8 mouse cellular contexts compared by ENCODE assay signal in genomic region chr19:29100874-29101542, GRCm38 (mm10). TPM values are rescaled to one million over a fixed set of nuclear protein-coding genes. Genes with fewer than 3 reads are reported as not detected.
DNase-seq lines count a peak whose midpoint lies in the region; ATAC-seq and TF ChIP-seq lines count a peak whose summit lies in the region.

Gene Rcl1, plus strand, starts transcription at chr19:29101375.

- no peaks in the 10 kb centered on the region for H3K27me3 ChIP-seq in MEL (ENCODE audit: control insufficient read depth in 1 of 2, insufficient read depth in 2 of 2, low read length in 2 of 2)
- no peaks in the 10 kb centered on the region for H3K27me3 ChIP-seq in cerebellum, adult 2 months (ENCODE audit: control insufficient read depth, insufficient read depth, low read length)
- no peaks in the 10 kb centered on the region for H3K27me3 ChIP-seq in lung, embryonic 16.5 days (ENCODE audit: control insufficient read depth, insufficient read depth, low read depth, low read length)

- peak; percentile 98 for DNase-seq in MEL (ENCODE audit: low read depth, low spot score)
- peak; percentile 94 to 96 for DNase-seq in cerebellum, adult 2 months
- peak; percentile 97 for DNase-seq in forelimb bud, embryonic 11.5 days (ENCODE audit: low read depth, low spot score)
- DNase-seq in layer of hippocampus, adult 9-10 months (ENCODE audit: low spot score) = peak; percentile 77
- DNase-seq in ovary, postnatal 10 days (ENCODE audit: low spot score) = peak; percentile 83
- peak; percentile 93 to 95 for DNase-seq in thymus, postnatal 10 days (ENCODE audit: low spot score in 2 of 2)

- H3K4me2 ChIP-seq in lung, embryonic 16.5 days (ENCODE audit: low read depth, low read length) = peak within 1 kb of the TSS; percentile 85

- no peak for TF ChIP-seq EP300 in MEL (IDR thresholded peaks at IDR 0.05; ENCODE audit: low read depth in 1 of 2, low read length in 2 of 2)

- no peaks in the 10 kb centered on the region for H3K9me3 ChIP-seq in MEL (replicated peaks; ENCODE audit: insufficient read depth, low read length)
- H3K9me3 ChIP-seq in lung, embryonic 16.5 days (ENCODE audit: control insufficient read depth, low read length) = no peaks in the 10 kb centered on the region

- H3K36me3 ChIP-seq in MEL (ENCODE audit: control insufficient read depth in 1 of 2, insufficient read depth in 2 of 2, low read length in 2 of 2) = peaks cover 0 to 10% of the 10 kb centered on the region in 2 experiments; a peak in 2 of 4 replicates
- no peaks in the 10 kb centered on the region for H3K36me3 ChIP-seq in lung, embryonic 16.5 days (ENCODE audit: control insufficient read depth, insufficient read depth, low read length)

- no peak for TF ChIP-seq CTCF in MEL (IDR thresholded peaks at IDR 0.05 in 2 of 3, conservative IDR thresholded peaks at IDR 0.05 in 1 of 3; ENCODE audit: control insufficient read depth in 1 of 3, insufficient read depth in 1 of 3, low read depth in 2 of 3, low read length in 3 of 3, poor library complexity in 1 of 3, severe bottlenecking in 1 of 3)
- TF ChIP-seq CTCF in cerebellum, adult 2 months (IDR thresholded peaks at IDR 0.05; ENCODE audit: borderline replicate concordance, insufficient read depth, low read depth, low read length) = no peak

- H3K4me1 ChIP-seq in MEL (ENCODE audit: control insufficient read depth in 1 of 2, insufficient read depth in 2 of 2, low read length in 2 of 2) = peaks cover 0 to 9% of the 10 kb centered on the region in 2 experiments; a peak in 2 of 4 replicates
- no peaks in the 10 kb centered on the region for H3K4me1 ChIP-seq in cerebellum, adult 2 months (ENCODE audit: control insufficient read depth, insufficient read depth, low read length)
- H3K4me1 ChIP-seq in lung, embryonic 16.5 days (replicated peaks; ENCODE audit: control insufficient read depth, insufficient read depth, low read length) = peaks cover 3% of the 10 kb centered on the region

- ATAC-seq in hematopoietic stem cell, adult 5-6 weeks (replicated peaks in 1 of 2; ENCODE audit: insufficient read depth in 1 of 2, low FRiP score in 2 of 2, low TSS enrichment in 1 of 2, low read depth in 1 of 2, poor library complexity in 2 of 2, severe bottlenecking in 2 of 2) = peak; percentile 100
- peak; percentile 100 for ATAC-seq in lung, embryonic 16.5 days (ENCODE audit: low read depth)

- peak; percentile 99 to 100 for TF ChIP-seq POLR2A in MEL (IDR thresholded peaks at IDR 0.05; ENCODE audit: control insufficient read depth in 1 of 2, insufficient read depth in 1 of 2, low read depth in 1 of 2, low read length in 2 of 2, poor library complexity in 1 of 2)
- peak; percentile 86; the same call in 1 of the 2 replicates for TF ChIP-seq POLR2A in cerebellum, adult 2 months (IDR thresholded peaks at IDR 0.05; ENCODE audit: borderline replicate concordance, insufficient read depth, low read length)

- no peak for TF ChIP-seq RAD21 in MEL (IDR thresholded peaks at IDR 0.05; ENCODE audit: low read depth, low read length)

- 0% methylated on average over 58 of the region's 58 CpGs for WGBS in cerebellum, adult 2 months
- under 1% methylated on average over 57 of the region's 58 CpGs for WGBS in lung, embryonic 16.5 days

- H3K9ac ChIP-seq in MEL (ENCODE audit: control insufficient read depth, low read depth, low read length, poor library complexity, severe bottlenecking) = peak within 1 kb of the TSS; percentile 86
- peak within 1 kb of the TSS; percentile 77 for H3K9ac ChIP-seq in lung, embryonic 16.5 days (ENCODE audit: low read length)

- peak within 1 kb of the TSS; percentile 85 to 86 for H3K4me3 ChIP-seq in MEL (ENCODE audit: control insufficient read depth in 1 of 2, insufficient read depth in 1 of 2, low read depth in 2 of 2, low read length in 2 of 2)
- H3K4me3 ChIP-seq in cerebellum, adult 2 months (replicated peaks; ENCODE audit: insufficient read depth, low read depth, low read length) = peak within 1 kb of the TSS; percentile 95
- H3K4me3 ChIP-seq in lung, embryonic 16.5 days (ENCODE audit: low read length) = peak within 1 kb of the TSS; percentile 91

- H3K27ac ChIP-seq in MEL (ENCODE audit: control insufficient read depth, low read depth, low read length) = peak within 1 kb of the TSS; percentile 34
- H3K27ac ChIP-seq in cerebellum, adult 2 months (ENCODE audit: insufficient read depth, low read length) = 0 out of 2 replicates have a peak within 1 kb of the TSS, but pooled peaks have one; percentile 17
- peak within 1 kb of the TSS; percentile 50 for H3K27ac ChIP-seq in lung, embryonic 16.5 days (ENCODE audit: low read length)

- peaks cover 40% of the 10 kb centered on the region for H3K79me2 ChIP-seq in MEL (ENCODE audit: control insufficient read depth, insufficient read depth, low read length, poor library complexity)

TF ChIP-seq in MEL, 35 proteins besides CTCF, POLR2A, EP300 and RAD21:
- TF ChIP-seq SMC3 (IDR thresholded peaks at IDR 0.05; ENCODE audit: low read depth, low read length) = no peak
- TF ChIP-seq CHD1 (IDR thresholded peaks at IDR 0.05; ENCODE audit: low read depth, low read length) = no peak
- no peak for TF ChIP-seq JUND (IDR thresholded peaks at IDR 0.05; ENCODE audit: low read depth, low read length)
- no peak for TF ChIP-seq ZKSCAN1 (IDR thresholded peaks at IDR 0.05; ENCODE audit: low read depth, low read length)
- peak; percentile 99 for TF ChIP-seq NELFE (IDR thresholded peaks at IDR 0.05; ENCODE audit: low read depth, low read length)
- 0 out of 2 replicates have a peak, but pooled peaks have one; percentile 41 for TF ChIP-seq MAZ (IDR thresholded peaks at IDR 0.05; ENCODE audit: low read depth, low read length)
- TF ChIP-seq MEF2A (IDR thresholded peaks at IDR 0.05; ENCODE audit: extremely low read depth, insufficient replicate concordance, low read depth, low read length, poor library complexity, severe bottlenecking) = no peak
- TF ChIP-seq ZNF384 (IDR thresholded peaks at IDR 0.05; ENCODE audit: low read depth, low read length) = no peak
- peak; percentile 58; the same call in 1 of the 2 replicates for TF ChIP-seq TCF12 (IDR thresholded peaks at IDR 0.05; ENCODE audit: low read depth, low read length)
- TF ChIP-seq ZMIZ1 (IDR thresholded peaks at IDR 0.05; ENCODE audit: low read depth, low read length) = peak; percentile 96
- no peak for TF ChIP-seq GATA1 (IDR thresholded peaks at IDR 0.05; ENCODE audit: low read depth, low read length)
- peak; percentile 67 for TF ChIP-seq ELF1 (IDR thresholded peaks at IDR 0.05; ENCODE audit: low read depth, low read length)
- peak; percentile 100 for TF ChIP-seq MXI1 (IDR thresholded peaks at IDR 0.05; ENCODE audit: low read depth, low read length)
- TF ChIP-seq HCFC1 (IDR thresholded peaks at IDR 0.05; ENCODE audit: low read depth, low read length) = peak; percentile 72
- TF ChIP-seq RCOR1 (IDR thresholded peaks at IDR 0.05; ENCODE audit: low read depth, low read length) = no peak
- TF ChIP-seq ZC3H11A (IDR thresholded peaks at IDR 0.05; ENCODE audit: low read depth, low read length) = no peak
- TF ChIP-seq CHD2 (IDR thresholded peaks at IDR 0.05; ENCODE audit: low read length) = peak; percentile 71
- no peak for TF ChIP-seq BHLHE40 (IDR thresholded peaks at IDR 0.05; ENCODE audit: borderline replicate concordance, low read depth, low read length)
- TF ChIP-seq UBTF (IDR thresholded peaks at IDR 0.05; ENCODE audit: borderline replicate concordance, insufficient read depth, low read depth, low read length) = no peak
- TF ChIP-seq POLR2AphosphoS5 (IDR thresholded peaks at IDR 0.05; ENCODE audit: borderline replicate concordance, low read depth, low read length) = no peak
- TF ChIP-seq POLR2AphosphoS2 (IDR thresholded peaks at IDR 0.05; ENCODE audit: low read length) = peak; percentile 88
- TF ChIP-seq USF1 (IDR thresholded peaks at IDR 0.05; ENCODE audit: low read depth, low read length) = peak; percentile 81
- no peak for TF ChIP-seq MAFK (IDR thresholded peaks at IDR 0.05; ENCODE audit: borderline replicate concordance, low read depth, low read length)
- TF ChIP-seq MYB (IDR thresholded peaks at IDR 0.05; ENCODE audit: low read depth, low read length) = no peak
- TF ChIP-seq SIN3A (IDR thresholded peaks at IDR 0.05; ENCODE audit: low read length) = peak; percentile 97
- no peak for TF ChIP-seq GABPA (IDR thresholded peaks at IDR 0.05; ENCODE audit: low read depth, low read length)
- no peak for TF ChIP-seq NRF1 (IDR thresholded peaks at IDR 0.05; ENCODE audit: insufficient read depth, low read depth, low read length, poor library complexity, severe bottlenecking)
- TF ChIP-seq ETS1 (IDR thresholded peaks at IDR 0.05; ENCODE audit: low read depth, low read length) = peak; percentile 31; the same call in 1 of the 2 replicates
- TF ChIP-seq KAT2A (conservative IDR thresholded peaks at IDR 0.05; ENCODE audit: low read depth, low read length) = peak; percentile 48; the same call in 1 of the 2 replicates
- TF ChIP-seq TBP (IDR thresholded peaks at IDR 0.05; ENCODE audit: low read depth, low read length) = peak; percentile 46
- peak; percentile 76; the same call in 1 of the 2 replicates for TF ChIP-seq MYC (IDR thresholded peaks at IDR 0.05; ENCODE audit: low read depth, low read length)
- no peak for TF ChIP-seq USF2 (IDR thresholded peaks at IDR 0.05; ENCODE audit: borderline replicate concordance in 1 of 2, insufficient read depth in 1 of 2, low read depth in 1 of 2, low read length in 2 of 2)
- no peak for TF ChIP-seq E2F4 (IDR thresholded peaks at IDR 0.05; ENCODE audit: borderline replicate concordance, low read depth, low read length)
- TF ChIP-seq MAX (IDR thresholded peaks at IDR 0.05; ENCODE audit: low read length) = peak; percentile 93
- no peak for TF ChIP-seq TAL1 (IDR thresholded peaks at IDR 0.05; ENCODE audit: low read length)

RNA-seq across cellular contexts. Expression of gene Rcl1, which starts in this region (rescaled TPM):
- 75.1 and 86.4 TPM in 2 replicates for total RNA-seq in MEL (2012; rRNA removed)
- polyA plus RNA-seq in MEL (2012; ENCODE audit: insufficient read depth in 1 of 2, insufficient read length in 2 of 2, low read depth in 1 of 2, low replicate concordance in 2 of 2, missing spikeins in 1 of 2) = 100 to 1,000 TPM in 1 of 2 experiments, not detected in 1; 122 TPM
- polyA plus RNA-seq in cerebellum, adult 2 months (2012; rRNA removed) = 17.5 and 19.6 TPM in 2 replicates
- 73.6 and 73.8 TPM in 2 replicates for total RNA-seq in hematopoietic stem cell, adult 5-6 weeks (2017)
- polyA plus RNA-seq in lung, embryonic 16.5 days (2015; fragmentation: Nextera tagmentation; extraction: Ambion mirVana) = 36.8 and 40.2 TPM in 2 replicates

Comparison
In these comparisons a context has a peak if more than half of its experiments do, and no peak if none do; other contexts are left out.
1. Peak in every context shown above with its lines: DNase-seq, ATAC-seq, H3K4me3 ChIP-seq and H3K27ac ChIP-seq.